Mouse (Mus musculus) midbrain, embryonic 13.5 days (tissue): ENCODE data around the gene Vmn2r114. TPM values are rescaled to one million over a fixed set of nuclear protein-coding genes. Genes with fewer than 3 reads are reported as not detected.
"Not testable (repeated sequence)": the region's sequence is repeated elsewhere in the genome, so short reads cannot be mapped to it uniquely, and the experiment has no call there.

Source experiments
- ATAC-seq: fragments of 200-750 bp; cut with Nextera tagmentation; 2 replicates; pipeline ENCODE4 v1.8.0; 2017; ENCODE audit warnings: mild to moderate bottlenecking, moderate TSS enrichment, moderate library complexity
- H3K27ac ChIP-seq: fragments of 300-500 bp; sonication (generic); 2 replicates; pipeline ENCODE4 v1.5.1; 2015; ENCODE audit warnings: inconsistent platforms, mild to moderate bottlenecking, moderate library complexity
- H3K27me3 ChIP-seq: fragments of 300-500 bp; sonication (generic); 2 replicates; pipeline ENCODE4 v1.6.1; 2015; ENCODE audit warnings: mild to moderate bottlenecking, inconsistent platforms
- H3K36me3 ChIP-seq: fragments of 300-500 bp; sonication (generic); 2 replicates; pipeline ENCODE4 v1.6.1; 2015; ENCODE audit warnings: mild to moderate bottlenecking, inconsistent platforms
- H3K4me1 ChIP-seq: fragments of 300-500 bp; sonication (generic); replicated peaks from 2 replicates; pipeline ENCODE4 v1.6.1; 2015; ENCODE audit warnings: inconsistent platforms
- H3K4me2 ChIP-seq: fragments of 300-500 bp; sonication (generic); replicated peaks from 2 replicates; pipeline ENCODE4 v1.6.1; 2015; ENCODE audit warnings: moderate library complexity, mild to moderate bottlenecking, inconsistent platforms
- H3K4me3 ChIP-seq: fragments of 300-500 bp; sonication (generic); replicated peaks from 2 replicates; pipeline ENCODE4 v1.5.1; 2015; ENCODE audit warnings: mild to moderate bottlenecking, inconsistent platforms
- H3K9ac ChIP-seq: fragments of 300-500 bp; sonication (generic); replicated peaks from 2 replicates; pipeline ENCODE4 v1.6.1; 2015; ENCODE audit warnings: mild to moderate bottlenecking, inconsistent platforms
- H3K9me3 ChIP-seq: fragments of 300-500 bp; sonication (generic); 2 replicates; pipeline ENCODE4 v1.6.1; 2016; ENCODE audit warnings: mild to moderate bottlenecking, inconsistent platforms
- WGBS: fragments of 180-500 bp; shearing (Covaris S2); methylation state at CpG from one replicate; pipeline ENCODE4 v1.1.7; 2015; 5-methylcytosine and 5-hydroxymethylcytosine counted together
- polyA plus RNA-seq: library from polyadenylated mRNA; unstranded; fragments of >200 nt; fragmentation: Nextera tagmentation; extraction: Ambion mirVana; gene quantifications from 2 replicates; pipeline ENCODE4 v1.2.1, GENCODE M21; 2015

Gene Vmn2r114
- not detected in 2 replicates for polyA plus RNA-seq

- ATAC-seq, H3K4me1 ChIP-seq, H3K27me3 ChIP-seq, H3K4me3 ChIP-seq, H3K36me3 ChIP-seq, H3K27ac ChIP-seq, H3K4me2 ChIP-seq, H3K9me3 ChIP-seq, H3K9ac ChIP-seq: not testable (repeated sequence)
- 71% methylated on average over 2 of the region's 2 CpGs for WGBS
These were observed at the start of gene Vmn2r114 for GRCm38 (mm10) chr17:23312437-23312836. Vmn2r114 (minus strand) TSS chr17:23312537.

DNA sequence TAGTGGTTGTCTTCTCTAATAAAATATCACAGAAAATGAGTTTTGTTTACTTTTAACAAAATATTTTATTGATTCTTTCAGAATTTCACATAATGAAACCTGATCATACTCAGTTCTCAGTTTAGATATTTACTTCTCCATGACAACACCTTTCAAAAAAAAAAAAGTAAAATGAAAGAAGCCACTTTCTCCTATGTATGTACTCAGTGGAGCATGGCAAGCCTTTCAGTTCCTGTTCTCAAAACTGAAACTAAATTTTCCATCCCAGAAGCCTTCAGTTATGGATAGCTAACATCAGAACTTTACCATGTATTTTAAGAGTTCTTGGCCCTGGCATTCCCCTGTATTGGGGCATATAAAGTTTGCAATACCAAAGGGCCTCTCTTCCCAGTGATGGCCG is 39.3 kb upstream of the Vmn2r114 start:
- no peaks in the 10 kb centered on the region for H3K36me3 ChIP-seq
- no peaks in the 10 kb centered on the region for H3K4me1 ChIP-seq
- H3K9ac ChIP-seq: no peak overlapping the region
- no peak overlapping the region for H3K4me3 ChIP-seq
- H3K9me3 ChIP-seq: peaks cover 8% of the 10 kb centered on the region; the same call in 1 of the 2 replicates
- no peak overlapping the region for H3K4me2 ChIP-seq
- 80% methylated on average over 1 of the region's 1 CpGs for WGBS
- no peaks in the 10 kb centered on the region for H3K27me3 ChIP-seq
- ATAC-seq: no peak
- H3K27ac ChIP-seq: no peak overlapping the region

- H3K4me2 ChIP-seq, H3K4me3 ChIP-seq, ATAC-seq, H3K27me3 ChIP-seq, H3K9me3 ChIP-seq, H3K4me1 ChIP-seq, H3K27ac ChIP-seq, H3K9ac ChIP-seq, H3K36me3 ChIP-seq: not testable (repeated sequence)
- WGBS: 40% methylated on average over 2 of the region's 2 CpGs
These were observed 31.1 kb upstream of the Vmn2r114 start, which contains the start of gene Vmn2r115 for GRCm38 (mm10) chr17:23343441-23343840. Vmn2r115 (plus strand) TSS chr17:23343741.

DNA sequence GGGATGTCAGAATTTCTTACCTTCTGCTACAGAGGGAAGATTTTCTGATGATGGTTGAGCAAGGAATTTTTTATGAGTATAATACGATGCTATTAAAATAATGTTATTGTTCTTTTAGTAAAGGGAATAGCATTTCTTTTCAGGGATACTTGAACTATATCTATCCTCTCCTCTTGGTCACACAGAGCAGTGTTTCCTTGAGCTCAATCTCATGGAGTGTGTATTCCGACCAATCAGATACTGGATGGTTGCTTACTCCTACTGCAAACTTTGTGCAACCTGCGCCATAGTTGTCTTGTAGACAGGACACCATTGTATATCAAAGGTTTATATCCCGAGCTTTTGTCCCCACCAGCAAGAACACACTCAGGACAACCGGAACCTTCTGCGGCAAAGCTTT is 18.3 kb upstream of the Vmn2r114 start:
- Histone ChIP-seq H3K9me3 (peaks cover 13% of the 10 kb centered on the region), H3K4me3 (no peak overlapping the region), H3K4me2 (no peak overlapping the region), H3K27ac (no peak overlapping the region), H3K27me3 (no peaks in the 10 kb centered on the region), H3K9ac (no peak overlapping the region), H3K36me3 (no peaks in the 10 kb centered on the region), H3K4me1 (no peaks in the 10 kb centered on the region)
- WGBS: 72% methylated on average over 6 of the region's 6 CpGs
- ATAC-seq: no peak

Other genes starting within 250 kb of the Vmn2r114 start
- gene Zfp40, start 119.3 kb downstream of the Vmn2r114 start, polyA plus RNA-seq: 25.3 and 26.6 TPM in 2 replicates
- gene Vmn2r115, start 31.2 kb upstream of the Vmn2r114 start, polyA plus RNA-seq: not detected in 2 replicates
- not detected in 2 replicates for gene Vmn2r116, start 72.1 kb upstream of the Vmn2r114 start, polyA plus RNA-seq
- not detected in 2 replicates for gene Vmn2r117, start 167.2 kb upstream of the Vmn2r114 start, polyA plus RNA-seq